Mouse (Mus musculus): ENCODE data around the gene Lyrm4. TPM values are rescaled to one million over a fixed set of nuclear protein-coding genes. Genes with fewer than 3 reads are reported as not detected.
"Not testable (repeated sequence)": the region's sequence is repeated elsewhere in the genome, so short reads cannot be mapped to it uniquely, and the experiment has no call there.

The Lyrm4 gene
- polyA plus RNA-seq, 1 experiment from 2014 or later, result 37.8 TPM

DNA sequence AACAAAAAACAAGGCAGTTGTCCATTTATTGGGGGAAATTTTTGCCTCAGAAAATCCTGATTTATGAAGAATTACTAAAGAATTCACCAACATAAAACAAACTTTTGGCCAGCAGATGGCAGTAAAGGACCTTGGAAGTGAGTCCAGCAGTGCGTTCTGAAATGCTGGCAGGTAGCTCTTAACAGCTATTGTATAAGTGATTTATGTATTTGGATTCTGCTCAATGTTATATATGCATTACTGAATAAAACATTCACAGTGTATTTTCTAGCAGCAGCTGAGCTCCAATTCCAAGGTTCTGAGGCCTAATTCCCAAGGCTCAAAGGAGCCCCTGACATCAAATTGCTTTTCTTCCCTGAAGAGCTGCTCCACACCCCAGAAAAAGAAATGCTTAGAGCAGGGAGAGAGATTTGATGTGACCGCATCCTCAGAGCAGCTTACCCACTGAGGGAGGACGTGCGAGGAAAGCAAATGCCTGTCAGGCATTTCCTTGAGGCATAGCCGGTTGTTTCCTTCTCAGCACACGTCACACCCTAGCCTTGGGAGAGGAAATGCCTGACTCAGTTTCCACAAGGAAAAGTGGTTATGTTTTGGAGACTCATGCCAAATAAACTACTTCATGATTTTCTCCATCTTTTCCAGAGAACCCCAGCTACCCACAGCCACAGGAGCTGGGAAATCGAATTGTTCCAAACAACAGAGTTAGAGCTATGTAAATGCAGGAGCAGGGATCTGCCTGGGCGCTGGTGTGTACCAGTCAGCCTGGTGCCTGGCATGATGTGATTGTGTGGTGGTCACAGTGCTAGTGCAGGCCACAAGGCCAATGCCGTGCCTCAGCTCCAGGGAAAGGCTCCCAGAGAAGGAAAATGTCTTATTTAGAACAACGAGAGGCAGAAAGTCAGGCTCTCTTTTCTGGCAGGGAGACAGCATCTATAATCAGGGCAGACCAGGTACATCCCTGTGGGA is 97.7 kb downstream of the Lyrm4 start:
- Histone ChIP-seq H3K27me3 (replicated peaks) (no peaks in the 10 kb centered on the region), H3K9ac (no peak overlapping the region), H3K9me3 (no peaks in the 10 kb centered on the region), H3K36me3 (replicated peaks) (no peaks in the 10 kb centered on the region), H3K4me2 (no peak overlapping the region), H3K4me1 (peaks cover 27% of the 10 kb centered on the region), H3K4me3 (no peak overlapping the region), H3K27ac (peak overlapping the region; percentile 71)
- ATAC-seq (replicated peaks), result peak; percentile 91
- 30% methylated on average over 10 of the region's 10 CpGs for WGBS

DNA sequence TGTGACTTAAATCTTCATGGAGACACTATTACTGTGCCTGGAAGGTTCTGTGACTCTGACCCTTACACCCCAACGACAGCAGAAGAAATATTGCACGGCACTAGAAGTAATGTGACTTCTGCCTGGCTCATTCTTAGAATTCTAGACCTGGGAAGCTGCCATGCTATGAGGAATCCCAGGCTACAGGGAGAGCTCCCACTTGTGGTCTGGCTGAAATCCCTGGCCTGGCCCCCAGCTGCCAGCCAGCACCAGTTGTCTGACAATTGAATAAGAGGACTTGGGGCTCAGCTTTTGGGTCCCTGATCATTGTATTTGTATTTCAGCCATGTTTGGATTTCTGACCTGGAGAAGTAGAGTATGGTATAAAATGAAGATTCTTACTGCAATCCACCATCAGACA is 99.3 kb downstream of the Lyrm4 start:
- no peak overlapping the region for H3K27ac ChIP-seq
- H3K27me3 ChIP-seq (replicated peaks), result no peaks in the 10 kb centered on the region
- no peak overlapping the region for H3K4me3 ChIP-seq
- H3K9me3 ChIP-seq, result no peaks in the 10 kb centered on the region
- H3K36me3 ChIP-seq (replicated peaks), result no peaks in the 10 kb centered on the region
- ATAC-seq (replicated peaks), result no peak
- no peak overlapping the region for H3K9ac ChIP-seq
- H3K4me1 ChIP-seq, result peaks cover 27% of the 10 kb centered on the region
- H3K4me2 ChIP-seq, result no peak overlapping the region
- WGBS, result 80% methylated on average over 2 of the region's 2 CpGs

DNA sequence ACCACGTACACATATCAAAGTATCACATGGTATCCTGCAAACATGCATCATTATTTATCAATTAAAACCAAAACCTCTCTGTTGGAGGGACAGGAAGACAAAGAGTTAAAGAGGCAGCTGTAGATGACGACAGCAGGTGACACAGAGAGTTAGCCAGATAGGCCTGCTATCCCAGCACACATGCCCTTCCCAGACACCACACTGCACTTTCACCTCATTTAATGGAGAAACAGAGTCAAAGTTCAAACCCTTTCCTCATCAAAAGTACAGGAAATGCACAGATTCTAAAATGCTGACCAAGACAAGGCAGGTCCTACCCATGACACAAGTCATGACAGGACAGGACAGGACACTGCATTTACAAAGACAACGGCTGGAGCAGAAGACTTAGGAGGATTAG is 101.7 kb downstream of the Lyrm4 start:
- Histone ChIP-seq H3K4me3 (no peak overlapping the region), H3K4me1 (peaks cover 19% of the 10 kb centered on the region), H3K27me3 (replicated peaks) (no peaks in the 10 kb centered on the region), H3K36me3 (replicated peaks) (no peaks in the 10 kb centered on the region), H3K4me2 (no peak overlapping the region), H3K27ac (no peak overlapping the region), H3K9me3 (no peaks in the 10 kb centered on the region), H3K9ac (no peak overlapping the region)
- ATAC-seq (replicated peaks), result no peak
- 74% methylated on average over 3 of the region's 3 CpGs for WGBS

- WGBS, result 72% methylated on average over 2 of the region's 2 CpGs
- H3K4me2 ChIP-seq, result no peak overlapping the region
Observed at GRCm38 (mm10) chr13:36009981-36010380, 107.3 kb downstream of the Lyrm4 start.

DNA sequence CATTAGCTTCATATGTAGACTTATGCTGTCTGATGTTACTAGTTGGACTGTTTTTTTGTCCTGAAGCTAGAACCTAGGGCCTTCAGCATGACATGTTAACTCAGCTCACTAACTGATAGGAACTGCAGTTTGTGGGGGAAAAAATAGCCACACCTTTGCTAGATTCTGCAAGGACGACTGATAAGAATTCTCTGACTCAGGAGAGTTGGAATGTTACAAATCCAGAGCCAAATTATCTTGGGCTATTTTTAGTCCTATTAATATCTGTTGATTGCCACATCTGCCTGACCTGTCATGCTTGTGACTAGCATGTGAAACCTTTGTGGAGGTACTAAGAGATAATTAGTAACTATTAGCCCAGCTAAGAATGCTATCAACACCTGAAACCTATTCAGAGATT is 116.5 kb downstream of the Lyrm4 start:
- H3K27ac ChIP-seq, result no peak overlapping the region
- no peak overlapping the region for H3K4me3 ChIP-seq
- H3K9ac ChIP-seq, result no peak overlapping the region
- no peak for ATAC-seq (replicated peaks)
- H3K4me1 ChIP-seq, result no peaks in the 10 kb centered on the region
- H3K36me3 ChIP-seq (replicated peaks), result no peaks in the 10 kb centered on the region
- no peak overlapping the region for H3K4me2 ChIP-seq
- H3K27me3 ChIP-seq (replicated peaks), result no peaks in the 10 kb centered on the region
- WGBS, result 91% methylated on average over 1 of the region's 1 CpGs
- no peaks in the 10 kb centered on the region for H3K9me3 ChIP-seq

More at GRCm38 (mm10) chr13:36009981-36010380, 107.3 kb downstream of the Lyrm4 start:
- Histone ChIP-seq H3K27ac (no peak overlapping the region), H3K36me3 (replicated peaks) (no peaks in the 10 kb centered on the region), H3K4me3 (no peak overlapping the region), H3K27me3 (replicated peaks) (no peaks in the 10 kb centered on the region), H3K4me1 (no peaks in the 10 kb centered on the region), H3K9me3 (no peaks in the 10 kb centered on the region), H3K9ac (no peak overlapping the region)
- ATAC-seq (replicated peaks), result no peak

DNA sequence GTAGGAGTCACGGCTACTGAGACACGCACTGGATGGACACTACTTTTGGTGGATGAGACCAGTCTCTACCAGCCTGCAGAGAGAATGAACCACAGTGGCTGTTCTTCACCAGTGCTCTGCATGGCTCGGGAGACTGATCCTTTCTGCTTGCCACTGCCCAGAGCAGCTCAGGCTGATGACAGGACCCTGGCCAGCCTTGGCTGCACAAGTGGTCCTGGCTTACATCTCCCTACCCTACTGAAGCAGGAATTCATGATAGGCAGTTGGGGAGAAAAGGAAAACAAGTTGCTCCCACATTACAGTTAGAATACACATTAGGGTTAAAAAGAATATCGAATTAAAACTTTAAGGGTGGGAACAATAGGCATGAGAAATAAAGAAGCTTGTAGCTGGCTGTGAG is 119.7 kb downstream of the Lyrm4 start:
- Histone ChIP-seq H3K27ac (no peak overlapping the region), H3K9ac (no peak overlapping the region), H3K27me3 (replicated peaks) (no peaks in the 10 kb centered on the region), H3K9me3 (no peaks in the 10 kb centered on the region), H3K4me3 (no peak overlapping the region), H3K4me1 (no peaks in the 10 kb centered on the region), H3K4me2 (no peak overlapping the region), H3K36me3 (replicated peaks) (no peaks in the 10 kb centered on the region)
- 92% methylated on average over 4 of the region's 4 CpGs for WGBS
- ATAC-seq (replicated peaks), result no peak

- no peaks in the 10 kb centered on the region for H3K4me1 ChIP-seq
- H3K4me3 ChIP-seq, result no peak overlapping the region
- no peak overlapping the region for H3K27ac ChIP-seq
- H3K27me3 ChIP-seq (replicated peaks), result no peaks in the 10 kb centered on the region
- no peaks in the 10 kb centered on the region for H3K36me3 ChIP-seq (replicated peaks)
- WGBS, result 48% methylated on average over 2 of the region's 2 CpGs
- no peaks in the 10 kb centered on the region for H3K9me3 ChIP-seq
- no peak overlapping the region for H3K4me2 ChIP-seq
- H3K9ac ChIP-seq, result no peak overlapping the region
- ATAC-seq (replicated peaks), result no peak
Observed at GRCm38 (mm10) chr13:35995696-35996426, 121.5 kb downstream of the Lyrm4 start.

DNA sequence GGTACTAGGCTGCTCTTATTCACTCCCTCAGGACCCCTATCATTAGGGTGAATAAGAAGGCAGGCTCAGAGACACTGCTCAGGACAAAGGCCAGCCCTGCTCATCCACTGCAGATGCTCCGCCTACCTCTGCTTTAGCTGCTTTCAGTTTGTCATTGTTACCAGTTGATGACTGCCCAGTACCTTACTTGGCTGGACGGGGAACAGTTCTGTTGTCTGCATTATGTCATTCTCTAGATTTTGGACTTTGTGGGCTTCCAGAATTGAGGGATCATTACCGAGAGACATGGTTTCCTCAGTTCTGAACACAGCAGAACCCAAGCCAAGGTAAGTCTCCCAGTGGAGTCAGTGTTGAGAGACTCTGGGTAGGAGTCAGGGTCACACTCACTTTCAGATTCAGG is 122.1 kb downstream of the Lyrm4 start:
- Histone ChIP-seq H3K27me3 (replicated peaks) (no peaks in the 10 kb centered on the region), H3K4me2 (no peak overlapping the region), H3K4me3 (no peak overlapping the region), H3K9me3 (no peaks in the 10 kb centered on the region), H3K27ac (no peak overlapping the region), H3K4me1 (no peaks in the 10 kb centered on the region), H3K9ac (no peak overlapping the region), H3K36me3 (replicated peaks) (no peaks in the 10 kb centered on the region)
- ATAC-seq (replicated peaks), result no peak
- WGBS, result 64% methylated on average over 3 of the region's 3 CpGs

- Histone ChIP-seq H3K4me1 (no peaks in the 10 kb centered on the region), H3K4me3 (no peak overlapping the region), H3K9ac (no peak overlapping the region), H3K27me3 (replicated peaks) (no peaks in the 10 kb centered on the region), H3K9me3 (no peaks in the 10 kb centered on the region), H3K36me3 (replicated peaks) (no peaks in the 10 kb centered on the region), H3K4me2 (no peak overlapping the region), H3K27ac (no peak overlapping the region)
- 78% methylated on average over 8 of the region's 8 CpGs for WGBS
- no peak for ATAC-seq (replicated peaks)
Observed at GRCm38 (mm10) chr13:35994067-35994466, 123.3 kb downstream of the Lyrm4 start.

GRCm38 (mm10) chr13:35991185-35991584 is 126.1 kb downstream of the Lyrm4 start:
- not testable (repeated sequence) for H3K9me3 ChIP-seq; H3K27me3 ChIP-seq (replicated peaks); ATAC-seq (replicated peaks)

DNA sequence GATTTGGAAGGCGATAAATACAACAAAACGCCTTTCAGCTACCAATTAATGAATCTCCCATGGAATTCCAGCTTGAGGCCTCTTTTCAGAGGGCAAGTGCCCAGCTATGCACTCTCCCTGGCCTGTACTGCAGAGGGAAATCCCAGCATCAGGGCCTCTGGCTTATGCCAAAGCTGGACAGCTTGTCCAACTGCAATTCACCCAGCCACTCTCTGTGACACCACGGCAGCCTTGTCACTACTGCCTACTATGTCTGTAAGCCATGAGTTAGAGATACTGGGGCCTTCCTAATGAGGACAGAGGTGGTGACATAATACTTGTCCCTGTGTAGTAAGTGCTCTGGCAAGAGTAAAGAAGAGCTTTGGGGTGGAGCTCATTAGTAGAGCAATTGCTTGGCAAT is 128.0 kb downstream of the Lyrm4 start:
- H3K4me1 ChIP-seq, result no peaks in the 10 kb centered on the region
- 59% methylated on average over 3 of the region's 3 CpGs for WGBS
- no peaks in the 10 kb centered on the region for H3K36me3 ChIP-seq (replicated peaks)
- ATAC-seq (replicated peaks), result no peak
- H3K9ac ChIP-seq, result no peak overlapping the region
- H3K27ac ChIP-seq, result no peak overlapping the region
- H3K4me2 ChIP-seq, result no peak overlapping the region
- H3K4me3 ChIP-seq, result no peak overlapping the region
- no peaks in the 10 kb centered on the region for H3K27me3 ChIP-seq (replicated peaks)
- H3K9me3 ChIP-seq, result no peaks in the 10 kb centered on the region

More at GRCm38 (mm10) chr13:35991185-35991584, 126.1 kb downstream of the Lyrm4 start:
- H3K36me3 ChIP-seq (replicated peaks); H3K27ac ChIP-seq; H3K4me1 ChIP-seq; H3K4me3 ChIP-seq; H3K4me2 ChIP-seq; H3K9ac ChIP-seq: not testable (repeated sequence)
- WGBS, result over 99% methylated on average over 21 of the region's 21 CpGs

- Histone ChIP-seq H3K36me3 (replicated peaks) (no peaks in the 10 kb centered on the region), H3K9me3 (no peaks in the 10 kb centered on the region), H3K4me2 (no peak overlapping the region), H3K27me3 (replicated peaks) (no peaks in the 10 kb centered on the region), H3K27ac (no peak overlapping the region), H3K9ac (no peak overlapping the region), H3K4me1 (no peaks in the 10 kb centered on the region), H3K4me3 (no peak overlapping the region)
- WGBS, result 92% methylated on average over 6 of the region's 6 CpGs
- no peak for ATAC-seq (replicated peaks)
Observed at GRCm38 (mm10) chr13:35982985-35983384, 134.3 kb downstream of the Lyrm4 start.
